ENCODE assay signal across 8 mouse cellular contexts in genomic region chr12:86888130-86889069, GRCm38 (mm10). TPM values are rescaled to one million over a fixed set of nuclear protein-coding genes. Genes with fewer than 3 reads are reported as not detected.
DNase-seq lines count a peak whose midpoint lies in the region; ATAC-seq and TF ChIP-seq lines count a peak whose summit lies in the region.

No protein-coding gene starts in this region.

- TF ChIP-seq POLR2A in small intestine, adult 2 months (IDR thresholded peaks at IDR 0.05; ENCODE audit: low read depth, low read length) = peak; percentile 31; the same call in 1 of the 2 replicates

- peak; percentile 60 for TF ChIP-seq CTCF in hindbrain, postnatal 0 days (IDR thresholded peaks at IDR 0.05; ENCODE audit: low read depth)
- TF ChIP-seq CTCF in small intestine, adult 2 months (IDR thresholded peaks at IDR 0.05; ENCODE audit: extremely low read depth, insufficient read length, insufficient replicate concordance, low read depth, low read length) = no peak

- H3K4me1 ChIP-seq in hindbrain, postnatal 0 days (ENCODE audit: insufficient read depth, low read length) = peaks cover 44% of the 10 kb centered on the region
- H3K4me1 ChIP-seq in limb, embryonic 10.5 days = peaks cover 98% of the 10 kb centered on the region
- peaks cover 81% of the 10 kb centered on the region for H3K4me1 ChIP-seq in midbrain, embryonic 11.5 days (ENCODE audit: control insufficient read depth, insufficient read depth, low read length)
- peaks cover 39% of the 10 kb centered on the region for H3K4me1 ChIP-seq in small intestine, adult 2 months (ENCODE audit: control insufficient read depth, insufficient read depth, insufficient read length, low read length)

- ATAC-seq in hindbrain, postnatal 0 days = no peak
- ATAC-seq in midbrain, embryonic 11.5 days (ENCODE audit: low FRiP score) = peak; percentile 17; the same call in 1 of the 2 replicates
- ATAC-seq in erythroid progenitor cell, adult 5-6 weeks (replicated peaks; ENCODE audit: low FRiP score, poor library complexity, severe bottlenecking) = no peak

- peak overlapping the region; percentile 23 for H3K4me3 ChIP-seq in hindbrain, postnatal 0 days (ENCODE audit: low read length)
- H3K4me3 ChIP-seq in limb, embryonic 10.5 days = peak overlapping the region; percentile 48
- H3K4me3 ChIP-seq in midbrain, embryonic 11.5 days (ENCODE audit: low read depth, low read length) = peak overlapping the region; percentile 13
- H3K4me3 ChIP-seq in small intestine, adult 2 months (ENCODE audit: low read depth, low read length) = peak overlapping the region; percentile 55

- H3K27me3 ChIP-seq in hindbrain, postnatal 0 days (ENCODE audit: insufficient read depth, low read length) = no peaks in the 10 kb centered on the region
- peaks cover 16% of the 10 kb centered on the region for H3K27me3 ChIP-seq in limb, embryonic 10.5 days (ENCODE audit: low read depth, poor library complexity, severe bottlenecking)
- no peaks in the 10 kb centered on the region for H3K27me3 ChIP-seq in midbrain, embryonic 11.5 days (ENCODE audit: control insufficient read depth, insufficient read depth, low read length)
- no peaks in the 10 kb centered on the region for H3K27me3 ChIP-seq in small intestine, adult 2 months (ENCODE audit: control insufficient read depth, insufficient read depth, low read length)

- WGBS in hindbrain, postnatal 0 days = 1% methylated on average over 46 of the region's 47 CpGs
- 1% methylated on average over 47 of the region's 47 CpGs for WGBS in limb, embryonic 10.5 days
- WGBS in midbrain, embryonic 11.5 days = under 1% methylated on average over 46 of the region's 47 CpGs
- under 1% methylated on average over 47 of the region's 47 CpGs for WGBS in small intestine, adult 2 months

- H3K9ac ChIP-seq in hindbrain, postnatal 0 days (replicated peaks; ENCODE audit: low read length) = peak overlapping the region; percentile 53
- peak overlapping the region; percentile 50 for H3K9ac ChIP-seq in midbrain, embryonic 11.5 days (ENCODE audit: low read length)

- peak; percentile 97 for DNase-seq in R1 (ENCODE audit: low read depth, low spot score)
- peak; percentile 78 for DNase-seq in cerebellum, postnatal 10 days
- peak; percentile 77 to 88 for DNase-seq in gastrocnemius, adult 8-10 months (ENCODE audit: low spot score in 2 of 2)
- DNase-seq in hindbrain, postnatal 0 days (ENCODE audit: low spot score) = peak; percentile 77
- DNase-seq in limb, embryonic 10.5 days (ENCODE audit: low spot score) = peak; percentile 78
- DNase-seq in midbrain, embryonic 11.5 days (ENCODE audit: low spot score, missing footprints) = peak; percentile 95

- peak overlapping the region; percentile 58 for H3K4me2 ChIP-seq in hindbrain, postnatal 0 days (ENCODE audit: low read depth, low read length)
- peak overlapping the region; percentile 41 for H3K4me2 ChIP-seq in midbrain, embryonic 11.5 days

- H3K36me3 ChIP-seq in hindbrain, postnatal 0 days (ENCODE audit: insufficient read depth, low read length) = no peaks in the 10 kb centered on the region
- no peaks in the 10 kb centered on the region for H3K36me3 ChIP-seq in limb, embryonic 10.5 days
- H3K36me3 ChIP-seq in midbrain, embryonic 11.5 days (ENCODE audit: control insufficient read depth, insufficient read depth, low read length) = no peaks in the 10 kb centered on the region
- H3K36me3 ChIP-seq in small intestine, adult 2 months (ENCODE audit: control insufficient read depth, insufficient read depth, low read length) = no peaks in the 10 kb centered on the region

- no peaks in the 10 kb centered on the region for H3K9me3 ChIP-seq in hindbrain, postnatal 0 days (ENCODE audit: low read length)
- no peaks in the 10 kb centered on the region for H3K9me3 ChIP-seq in limb, embryonic 10.5 days (replicated peaks)
- no peaks in the 10 kb centered on the region for H3K9me3 ChIP-seq in midbrain, embryonic 11.5 days (ENCODE audit: control insufficient read depth, low read length)

- peak overlapping the region; percentile 82 for H3K27ac ChIP-seq in hindbrain, postnatal 0 days
- peak overlapping the region; percentile 91 for H3K27ac ChIP-seq in limb, embryonic 10.5 days
- peak overlapping the region; percentile 84 for H3K27ac ChIP-seq in midbrain, embryonic 11.5 days (ENCODE audit: low read depth, low read length)
- H3K27ac ChIP-seq in small intestine, adult 2 months (ENCODE audit: insufficient read depth, low read depth, low read length) = peak overlapping the region; percentile 100

RNA-seq across cellular contexts. Expression of gene Irf2bpl, which starts 3.8 kb away (rescaled TPM):
- total RNA-seq in gastrocnemius, adult 8-10 months (2022) = 10 to 100 TPM; 21.3 to 27.0 (median 22.9) TPM
- total RNA-seq in hindbrain, postnatal 0 days (2014; rRNA removed) = 146 and 159 TPM in 2 replicates
- 59.4 and 66.9 TPM in 2 replicates for polyA plus RNA-seq in hindbrain, postnatal 0 days (2015; fragmentation: Nextera tagmentation; extraction: Ambion mirVana)
- polyA plus RNA-seq in limb, embryonic 10.5 days (2016; fragmentation: Nextera tagmentation; extraction: Ambion mirVana) = 11.9 and 22.6 TPM in 2 replicates
- 24.4 and 26.4 TPM in 2 replicates for polyA plus RNA-seq in midbrain, embryonic 11.5 days (2014; fragmentation: Nextera tagmentation; extraction: Ambion mirVana)
- polyA plus RNA-seq in small intestine, adult 2 months (2012; rRNA removed) = 17.5 and 30.5 TPM in 2 replicates
- 0.72 and 2.5 TPM in 2 replicates for total RNA-seq in erythroid progenitor cell, adult 5-6 weeks (2015; ENCODE audit: low replicate concordance)
- total RNA-seq in erythroid progenitor cell, adult 5-6 weeks (2017; ENCODE audit: low replicate concordance) = 0.53 and 1.5 TPM in 2 replicates

RNA-seq across cellular contexts. Expression of gene Cipc, which starts 58.4 kb away (rescaled TPM):
- total RNA-seq in gastrocnemius, adult 8-10 months (2022) = 10 to 100 TPM; 34.5 to 38.7 (median 37.1) TPM
- 51.1 and 55.6 TPM in 2 replicates for total RNA-seq in hindbrain, postnatal 0 days (2014; rRNA removed)
- polyA plus RNA-seq in hindbrain, postnatal 0 days (2015; fragmentation: Nextera tagmentation; extraction: Ambion mirVana) = 27.6 and 29.6 TPM in 2 replicates
- polyA plus RNA-seq in limb, embryonic 10.5 days (2016; fragmentation: Nextera tagmentation; extraction: Ambion mirVana) = 31.8 and 37.7 TPM in 2 replicates
- 37.9 and 38.4 TPM in 2 replicates for polyA plus RNA-seq in midbrain, embryonic 11.5 days (2014; fragmentation: Nextera tagmentation; extraction: Ambion mirVana)
- polyA plus RNA-seq in small intestine, adult 2 months (2012; rRNA removed) = 7.9 and 16.3 TPM in 2 replicates
- total RNA-seq in erythroid progenitor cell, adult 5-6 weeks (2015; ENCODE audit: low replicate concordance) = 8.6 and 9.2 TPM in 2 replicates
- 5.8 and 16.4 TPM in 2 replicates for total RNA-seq in erythroid progenitor cell, adult 5-6 weeks (2017; ENCODE audit: low replicate concordance)
